Comparison of ENCODE assay signal across 27 mouse cellular contexts in the genomic region with DNA sequence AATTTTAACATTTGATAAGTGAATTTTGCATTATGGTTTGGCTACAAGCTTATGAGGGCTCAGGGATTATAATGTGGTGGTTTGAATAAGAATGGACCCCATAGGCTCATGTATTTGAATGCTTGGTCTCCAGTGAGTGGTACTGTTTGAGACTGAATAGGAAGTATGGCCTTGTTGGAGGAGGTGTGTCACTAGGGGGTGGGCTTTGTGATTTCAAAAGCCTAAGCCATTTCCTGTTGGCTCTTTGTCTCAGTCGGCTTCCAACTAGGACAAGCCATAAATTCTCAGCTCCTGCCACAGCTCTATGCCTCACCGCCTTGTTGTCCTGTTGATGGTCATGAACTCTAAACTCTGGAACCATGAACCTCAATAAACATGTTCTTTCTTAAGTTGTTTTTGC. TPM values are rescaled to one million over a fixed set of nuclear protein-coding genes. Genes with fewer than 3 reads are reported as not detected.
DNase-seq lines count a peak whose midpoint lies in the region; ATAC-seq and TF ChIP-seq lines count a peak whose summit lies in the region.
"Had no signal": no experiment of that assay in that cellular context is flagged by ENCODE, and none has a peak within 500 bp of the region (broad histone marks: within the 10 kb centered on the region; RNA-seq: fewer than 3 reads in every experiment).

No protein-coding gene starts in this region.

- no peaks in the 10 kb centered on the region for H3K36me3 ChIP-seq in kidney, embryonic 14.5 days (ENCODE audit: control insufficient read depth, insufficient read depth, low read length)
- no peaks in the 10 kb centered on the region for H3K36me3 ChIP-seq in kidney, embryonic 15.5 days
- H3K36me3 ChIP-seq: limb, embryonic 10.5 days; limb, embryonic 15.5 days; liver, embryonic 15.5 days; stomach, embryonic 15.5 days had no signal

- no peak overlapping the region for H3K27ac ChIP-seq in kidney, embryonic 14.5 days (ENCODE audit: low read depth, low read length)
- no peak overlapping the region for H3K27ac ChIP-seq in kidney, embryonic 15.5 days
- H3K27ac ChIP-seq: forebrain, embryonic 13.5 days; limb, embryonic 10.5 days; limb, embryonic 15.5 days; liver, embryonic 15.5 days; stomach, embryonic 15.5 days had no signal

- TF ChIP-seq CTCF in brain, embryonic 14.5 days (IDR thresholded peaks at IDR 0.05; ENCODE audit: borderline replicate concordance, extremely low read depth, insufficient read depth, insufficient read length): no peak

- no peaks in the 10 kb centered on the region for H3K4me1 ChIP-seq in kidney, embryonic 14.5 days (ENCODE audit: control insufficient read depth, insufficient read depth, low read length)
- 0 out of 2 replicates have a peak, but pooled peaks cover 6% of the 10 kb centered on the region for H3K4me1 ChIP-seq in kidney, embryonic 15.5 days
- H3K4me1 ChIP-seq: forebrain, embryonic 13.5 days; limb, embryonic 10.5 days; limb, embryonic 15.5 days; liver, embryonic 15.5 days; stomach, embryonic 15.5 days had no signal

- no peak for TF ChIP-seq POLR2A in brain, embryonic 14.5 days (IDR thresholded peaks at IDR 0.05; ENCODE audit: borderline replicate concordance, extremely low read depth, insufficient read depth, insufficient read length, poor library complexity, severe bottlenecking)

- H3K9me3 ChIP-seq in kidney, embryonic 14.5 days (ENCODE audit: control insufficient read depth, low read length): no peaks in the 10 kb centered on the region
- no peaks in the 10 kb centered on the region for H3K9me3 ChIP-seq in kidney, embryonic 15.5 days (replicated peaks)
- H3K9me3 ChIP-seq: forebrain, embryonic 13.5 days; limb, embryonic 10.5 days; limb, embryonic 15.5 days; liver, embryonic 15.5 days; stomach, embryonic 15.5 days had no signal

- H3K9ac ChIP-seq in kidney, embryonic 14.5 days (ENCODE audit: low read depth, low read length): no peak overlapping the region
- no peak overlapping the region for H3K9ac ChIP-seq in kidney, embryonic 15.5 days
- H3K9ac ChIP-seq: forebrain, embryonic 13.5 days; limb, embryonic 15.5 days; liver, embryonic 15.5 days; lung, embryonic 14.5 days; stomach, embryonic 15.5 days had no signal

- WGBS in kidney, embryonic 14.5 days: 19% methylated on average over 2 of the region's 2 CpGs
- 13% methylated on average over 2 of the region's 2 CpGs for WGBS in kidney, embryonic 15.5 days

- no peak overlapping the region for H3K4me3 ChIP-seq in kidney, embryonic 14.5 days (ENCODE audit: low read length)
- H3K4me3 ChIP-seq in kidney, embryonic 15.5 days (replicated peaks): no peak overlapping the region
- H3K4me3 ChIP-seq: forebrain, embryonic 13.5 days; limb, embryonic 10.5 days; limb, embryonic 15.5 days; liver, embryonic 15.5 days; stomach, embryonic 15.5 days had no signal

- no peak for ATAC-seq in kidney, embryonic 14.5 days (ENCODE audit: low FRiP score, low TSS enrichment)
- no peak for ATAC-seq in kidney, embryonic 15.5 days (replicated peaks; ENCODE audit: low FRiP score)
- ATAC-seq: activated CD4-positive, CD25-positive, alpha-beta regulatory T cell, adult 4 months; forebrain, embryonic 13.5 days; hindbrain, embryonic 16.5 days had no signal

- H3K4me2 ChIP-seq in kidney, embryonic 14.5 days (replicated peaks; ENCODE audit: low read depth, low read length): no peak overlapping the region
- H3K4me2 ChIP-seq in kidney, embryonic 15.5 days: no peak overlapping the region
- H3K4me2 ChIP-seq: forebrain, embryonic 13.5 days; limb, embryonic 15.5 days; liver, embryonic 15.5 days; lung, embryonic 14.5 days; stomach, embryonic 15.5 days had no signal

- peak; percentile 10 for DNase-seq in adrenal gland, adult 8-10 months
- DNase-seq in adrenal gland, postnatal 25 days: no peak
- DNase-seq in kidney, adult 11 months: peak; percentile 13
- peak; percentile 5 to 29 for DNase-seq in kidney, postnatal 36 days
- DNase-seq in brain, embryonic 14.5 days (ENCODE audit: low read depth): peak; percentile 4
- DNase-seq in left cerebral cortex, adult 8-10 months (ENCODE audit: low spot score in 2 of 2): no peak
- DNase-seq: cerebellum, adult 2 months; cerebellum, postnatal 14 days; gastrocnemius, postnatal 10 days; heart, postnatal 14 days; lung, embryonic 14.5 days; lung, postnatal 14 days; midbrain, embryonic 14.5 days; retina, postnatal 1 day; right cerebral cortex, postnatal 14 days; thymus, postnatal 14 days had no signal

- no peaks in the 10 kb centered on the region for H3K27me3 ChIP-seq in kidney, embryonic 14.5 days (ENCODE audit: control insufficient read depth, insufficient read depth, low read length)
- no peaks in the 10 kb centered on the region for H3K27me3 ChIP-seq in kidney, embryonic 15.5 days
- H3K27me3 ChIP-seq: forebrain, embryonic 13.5 days; limb, embryonic 15.5 days; liver, embryonic 15.5 days; stomach, embryonic 15.5 days had no signal

RNA-seq across cellular contexts. Expression of a gene that starts 37.5 kb away (rescaled TPM):
- 1 to 10 TPM; 1.1 to 2.4 (median 1.5) TPM for total RNA-seq in adrenal gland, adult 8-10 months (2022)
- 0.76 and 1.6 TPM in 2 replicates for total RNA-seq in adrenal gland, postnatal 25 days (2021)
- polyA plus RNA-seq in kidney, embryonic 14.5 days (2014; fragmentation: Nextera tagmentation; extraction: Ambion mirVana): 1.3 and 2.4 TPM in 2 replicates
- polyA plus RNA-seq in kidney, embryonic 15.5 days (2015; fragmentation: Nextera tagmentation; extraction: Ambion mirVana): 3.0 and 3.8 TPM in 2 replicates
- 1.0 and 1.4 TPM in 2 replicates for polyA plus RNA-seq in brain, embryonic 14.5 days (2012; rRNA removed)
- total RNA-seq in left cerebral cortex, adult 8-10 months (2022): under 1 TPM; 0.43 to 0.65 (median 0.63) TPM
- total RNA-seq: monocyte, adult 5-6 weeks had no signal
- polyA plus RNA-seq: activated CD4-positive, CD25-positive, alpha-beta regulatory T cell, adult 4 months; heart, embryonic 14.5 days had no signal

Comparison
In these comparisons a context has a peak if more than half of its experiments do, and no peak if none do; other contexts are left out.
1. DNase-seq: peak in adrenal gland, adult 8-10 months (single experiment), kidney, adult 11 months (single experiment), kidney, postnatal 36 days (2 of 2) and brain, embryonic 14.5 days (single experiment); none in adrenal gland, postnatal 25 days (single experiment) and left cerebral cortex, adult 8-10 months (0 of 2).